Mouse (Mus musculus) T-helper 1 cell (primary cell): ENCODE measurements around the gene Gm3005.
"Not testable (repeated sequence)": the region's sequence is repeated elsewhere in the genome, so short reads cannot be mapped to it uniquely, and the experiment has no call there.

Experiments used
- in situ Hi-C: fragments of 300-600 bp; cut with MboI, MseI; formaldehyde crosslinking; loops from one replicate; pipeline ENCODE4 v1.15.1; 2025; ENCODE audit warnings: high pct_unique_total_duplicates

The Gm3005 gene

DNA sequence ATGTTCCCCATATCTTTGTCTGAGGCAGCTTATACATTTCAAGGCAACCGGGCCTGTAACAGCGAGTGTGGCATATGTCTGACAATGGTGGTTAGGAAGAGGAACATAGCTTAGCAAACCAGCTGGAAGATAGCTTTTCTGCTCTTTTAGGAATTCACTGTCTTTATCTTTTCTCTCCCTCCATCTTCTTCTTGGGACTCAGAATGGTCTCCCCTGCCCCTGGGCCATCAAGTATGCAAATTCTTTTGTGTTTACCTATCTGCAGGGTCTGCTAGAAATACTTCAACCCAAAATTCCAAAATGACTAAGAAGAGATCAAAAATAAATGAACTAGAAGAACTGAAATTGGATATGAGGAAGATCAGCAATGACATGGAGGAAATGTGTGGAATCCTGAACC, at the start of gene Gm3005:
Gene Gm3005 (plus strand): TSS at position 301 of the 400 bp plus-strand sequence.
- in situ Hi-C loops: not testable (repeated sequence)

DNA sequence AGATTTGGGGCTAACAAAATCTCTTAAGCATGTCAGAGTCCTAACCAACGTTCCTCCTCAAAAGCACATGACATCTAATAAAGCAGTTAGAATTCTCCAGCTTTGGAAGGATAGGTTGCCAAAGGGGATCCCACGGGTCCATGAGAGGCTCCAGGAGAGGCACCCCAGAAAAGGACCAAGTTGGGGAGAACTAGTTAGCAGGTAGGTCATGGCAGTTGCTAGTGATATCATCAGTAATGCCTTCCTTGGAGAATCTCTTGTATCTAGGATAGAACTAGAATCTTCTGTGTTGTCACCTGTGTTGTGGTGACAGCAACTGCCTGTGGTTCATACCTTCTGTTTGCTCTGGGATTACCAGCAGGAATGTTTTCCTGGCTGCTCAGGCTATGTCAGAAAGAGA, 33.1 kb upstream of the Gm3005 start, which contains the start of gene Gm10413:
Gene Gm10413 (plus strand): TSS at position 301 of the 400 bp plus-strand sequence.
- in situ Hi-C loops: not testable (repeated sequence)

GRCm38 (mm10) chr14:3412314-3412713, 15.6 kb upstream of the Gm3005 start, which contains the start of gene Gm10409:
Gene Gm10409 (plus strand): TSS chr14:3412614.
- in situ Hi-C loops: loop anchor here (5.0 to 25.0 kb wide), 2 partner anchors 240 to 925 kb away; partner anchors contain the start of genes 2610042L04Rik and Gm3020

- in situ Hi-C loops: not testable (repeated sequence)
Measured at GRCm38 (mm10) chr14:3449079-3449478, 21.2 kb downstream of the Gm3005 start, which contains the start of gene Gm10408. Gene Gm10408 (plus strand): TSS chr14:3449379.

DNA sequence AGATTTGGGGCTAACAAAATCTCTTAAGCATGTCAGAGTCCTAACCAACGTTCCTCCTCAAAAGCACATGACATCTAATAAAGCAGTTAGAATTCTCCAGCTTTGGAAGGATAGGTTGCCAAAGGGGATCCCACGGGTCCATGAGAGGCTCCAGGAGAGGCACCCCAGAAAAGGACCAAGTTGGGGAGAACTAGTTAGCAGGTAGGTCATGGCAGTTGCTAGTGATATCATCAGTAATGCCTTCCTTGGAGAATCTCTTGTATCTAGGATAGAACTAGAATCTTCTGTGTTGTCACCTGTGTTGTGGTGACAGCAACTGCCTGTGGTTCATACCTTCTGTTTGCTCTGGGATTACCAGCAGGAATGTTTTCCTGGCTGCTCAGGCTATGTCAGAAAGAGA, 206.3 kb downstream of the Gm3005 start, which contains the start of gene Gm3012:
Gene Gm3012 (plus strand): TSS at position 301 of the 400 bp plus-strand sequence.
- in situ Hi-C loops: not testable (repeated sequence)
